Mouse (Mus musculus) bone marrow macrophage, adult 2 months (primary cell): ENCODE data around the gene Polk.

Experiments
- CTCF ChIP-seq: IDR thresholded peaks from 2 replicates; pipeline ENCODE4 v1.5.1; 2012; ENCODE audit warnings: low read depth, mild to moderate bottlenecking, low read length, moderate library complexity
- POLR2A ChIP-seq: IDR thresholded peaks from 2 replicates; pipeline ENCODE4 v1.6.1; 2012; ENCODE audit warnings: mild to moderate bottlenecking, low read depth, low read length, borderline replicate concordance

- TF ChIP-seq POLR2A = no peak
- no peak for TF ChIP-seq CTCF
These were observed 106.6 kb downstream of the Polk start for GRCm38 (mm10) chr13:96435793-96436192.
